Mouse (Mus musculus) hindbrain, embryonic 12.5 days (tissue): ENCODE measurements at regions not wholly inside any gene's neighbourhood (a gene's known extent, or its start where the extent isn't known, plus 50 kb on each side); places are given as distances from the start of the nearest gene placed in this dataset. TPM values are rescaled to one million over a fixed set of nuclear protein-coding genes. Genes with fewer than 3 reads are reported as not detected.

ENCODE experiments used
- ATAC-seq: fragments of 200-750 bp; cut with Nextera tagmentation; 2 replicates; pipeline ENCODE4 v1.8.0; 2017; ENCODE audit warnings: moderate TSS enrichment; ENCODE audit not compliant: low FRiP score
- H3K27ac ChIP-seq: fragments of 300-500 bp; sonication (generic); 2 replicates; pipeline ENCODE4 v1.5.1; 2016; ENCODE audit warnings: mild to moderate bottlenecking
- H3K27me3 ChIP-seq: fragments of 300-500 bp; sonication (generic); 2 replicates; pipeline ENCODE4 v1.6.1; 2016; ENCODE audit warnings: mild to moderate bottlenecking
- H3K36me3 ChIP-seq: fragments of 300-500 bp; sonication (generic); 2 replicates; pipeline ENCODE4 v1.6.1; 2016; ENCODE audit warnings: mild to moderate bottlenecking
- H3K4me1 ChIP-seq: fragments of 300-500 bp; sonication (generic); 2 replicates; pipeline ENCODE4 v1.6.1; 2016
- H3K4me2 ChIP-seq: fragments of 300-500 bp; sonication (generic); replicated peaks from 2 replicates; pipeline ENCODE4 v1.6.1; 2016; ENCODE audit warnings: mild to moderate bottlenecking
- H3K4me3 ChIP-seq: fragments of 300-500 bp; sonication (generic); 2 replicates; pipeline ENCODE4 v1.5.1; 2016; ENCODE audit warnings: mild to moderate bottlenecking
- H3K9ac ChIP-seq: fragments of 300-500 bp; sonication (generic); 2 replicates; pipeline ENCODE4 v1.6.1; 2016; ENCODE audit warnings: mild to moderate bottlenecking, moderate library complexity
- H3K9me3 ChIP-seq: fragments of 300-500 bp; sonication (generic); replicated peaks from 2 replicates; pipeline ENCODE4 v1.6.1; 2016; ENCODE audit warnings: mild to moderate bottlenecking
- WGBS: fragments of 180-500 bp; shearing (Covaris S2); methylation state at CpG from one replicate; pipeline ENCODE4 v1.1.7; 2016; 5-methylcytosine and 5-hydroxymethylcytosine counted together
- microRNA-seq: library from miRNA; unstranded; fragments of <30 nt; microRNA quantifications from one replicate; pipeline ENCODE4, GENCODE M21; 2017

DNA sequence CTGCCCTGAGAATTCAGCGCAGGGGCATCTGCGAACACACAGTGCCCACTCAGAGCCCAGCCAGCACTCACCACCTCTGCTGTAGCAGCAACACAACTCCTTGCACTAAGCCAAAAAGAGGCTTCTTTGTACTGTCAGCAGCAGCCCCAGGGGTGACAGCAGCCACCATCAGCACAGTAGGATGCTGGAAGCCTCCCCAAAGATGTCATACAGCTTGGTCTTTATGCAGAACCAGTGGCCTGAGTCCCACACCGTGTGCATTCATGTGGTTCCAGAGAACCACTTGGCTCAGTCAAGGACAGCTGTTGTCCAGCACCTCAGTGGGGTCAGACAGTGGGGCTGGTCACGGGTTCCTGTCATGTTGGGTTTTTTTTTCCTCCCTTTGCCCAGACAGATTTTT is 98.6 kb upstream of the Mc3r start:
- H3K9ac ChIP-seq = no peak overlapping the region
- no peak overlapping the region for H3K4me2 ChIP-seq
- H3K4me1 ChIP-seq = no peaks in the 10 kb centered on the region
- no peak overlapping the region for H3K27ac ChIP-seq
- H3K27me3 ChIP-seq = no peaks in the 10 kb centered on the region
- H3K36me3 ChIP-seq = no peaks in the 10 kb centered on the region
- H3K4me3 ChIP-seq = no peak overlapping the region
- ATAC-seq = no peak
- 62% methylated on average over 4 of the region's 4 CpGs for WGBS
- H3K9me3 ChIP-seq = 0 out of 2 replicates have a peak, but pooled peaks cover 2% of the 10 kb centered on the region

DNA sequence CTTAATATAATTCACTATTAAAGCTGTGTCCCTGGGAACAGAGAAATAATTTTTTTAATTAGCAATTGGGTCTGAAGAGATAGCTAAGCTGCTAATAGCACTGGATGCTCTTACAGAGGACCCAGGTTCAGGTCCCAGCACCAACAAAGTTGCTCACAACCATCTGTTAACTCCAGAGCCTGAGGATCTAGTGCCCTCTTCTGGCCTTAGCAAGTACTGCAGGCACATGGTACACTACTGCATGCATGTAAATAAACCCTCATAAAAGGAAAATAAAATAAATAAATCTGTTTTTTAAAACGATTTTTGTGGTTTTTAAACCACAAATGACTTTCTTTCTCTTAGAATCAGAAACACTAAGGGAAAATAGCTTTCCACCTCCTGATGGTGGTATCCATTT is 97.4 kb upstream of the Mc3r start:
- Histone ChIP-seq H3K4me1 (no peaks in the 10 kb centered on the region), H3K27ac (no peak overlapping the region), H3K36me3 (no peaks in the 10 kb centered on the region), H3K4me2 (no peak overlapping the region), H3K4me3 (no peak overlapping the region), H3K27me3 (no peaks in the 10 kb centered on the region), H3K9ac (no peak overlapping the region), H3K9me3 (0 out of 2 replicates have a peak, but pooled peaks cover 2% of the 10 kb centered on the region)
- 79% methylated on average over 1 of the region's 1 CpGs for WGBS
- ATAC-seq = no peak

DNA sequence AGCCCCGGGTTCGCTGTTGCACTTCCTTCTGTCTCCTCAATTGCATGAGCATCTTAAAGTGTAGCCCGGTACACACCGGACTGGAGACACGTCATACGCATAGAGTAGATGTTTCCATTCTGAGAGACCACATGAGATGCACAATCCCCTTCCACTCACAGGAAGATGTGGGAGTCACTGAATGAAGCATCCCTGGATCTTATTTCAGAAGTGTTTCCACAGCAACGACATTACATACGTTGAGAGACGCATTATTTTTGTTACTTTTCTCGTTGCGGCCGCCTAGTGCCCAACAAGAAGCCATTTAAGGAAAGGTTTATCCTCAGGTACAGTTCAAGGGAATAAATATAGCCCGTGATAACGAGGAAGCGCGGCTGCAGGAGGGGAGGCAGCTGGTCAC is 88.4 kb upstream of the Mc3r start:
- 91% methylated on average over 16 of the region's 16 CpGs for WGBS
- no peak overlapping the region for H3K4me2 ChIP-seq
- H3K27ac ChIP-seq = no peak overlapping the region
- no peak for ATAC-seq
- H3K9me3 ChIP-seq = no peaks in the 10 kb centered on the region
- H3K36me3 ChIP-seq = no peaks in the 10 kb centered on the region
- H3K27me3 ChIP-seq = no peaks in the 10 kb centered on the region
- no peaks in the 10 kb centered on the region for H3K4me1 ChIP-seq
- no peak overlapping the region for H3K4me3 ChIP-seq
- H3K9ac ChIP-seq = no peak overlapping the region

DNA sequence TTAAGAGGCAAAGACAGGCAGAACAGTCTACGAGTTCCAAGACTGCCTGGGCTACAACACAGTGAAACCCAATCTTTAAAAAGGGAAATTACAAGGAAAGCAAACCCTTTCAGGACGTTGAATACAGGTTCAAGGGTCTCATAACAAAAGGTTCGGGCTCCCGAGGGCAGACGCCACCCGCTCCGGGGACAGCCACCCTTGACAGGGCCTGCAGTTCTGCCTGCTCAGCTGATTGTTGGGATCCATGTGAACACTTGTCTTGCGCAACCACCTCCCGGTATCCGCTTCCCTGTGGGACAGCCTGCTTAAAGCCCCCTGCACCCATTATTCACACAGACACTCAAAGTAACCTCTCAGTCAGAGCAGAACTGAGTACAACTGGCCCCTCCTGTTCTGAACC is 70.9 kb upstream of the Mc3r start:
- no peaks in the 10 kb centered on the region for H3K9me3 ChIP-seq
- no peaks in the 10 kb centered on the region for H3K27me3 ChIP-seq
- no peaks in the 10 kb centered on the region for H3K4me1 ChIP-seq
- no peak overlapping the region for H3K4me2 ChIP-seq
- H3K27ac ChIP-seq = no peak overlapping the region
- no peak overlapping the region for H3K4me3 ChIP-seq
- no peak for ATAC-seq
- no peaks in the 10 kb centered on the region for H3K36me3 ChIP-seq
- no peak overlapping the region for H3K9ac ChIP-seq
- WGBS = 85% methylated on average over 10 of the region's 10 CpGs

DNA sequence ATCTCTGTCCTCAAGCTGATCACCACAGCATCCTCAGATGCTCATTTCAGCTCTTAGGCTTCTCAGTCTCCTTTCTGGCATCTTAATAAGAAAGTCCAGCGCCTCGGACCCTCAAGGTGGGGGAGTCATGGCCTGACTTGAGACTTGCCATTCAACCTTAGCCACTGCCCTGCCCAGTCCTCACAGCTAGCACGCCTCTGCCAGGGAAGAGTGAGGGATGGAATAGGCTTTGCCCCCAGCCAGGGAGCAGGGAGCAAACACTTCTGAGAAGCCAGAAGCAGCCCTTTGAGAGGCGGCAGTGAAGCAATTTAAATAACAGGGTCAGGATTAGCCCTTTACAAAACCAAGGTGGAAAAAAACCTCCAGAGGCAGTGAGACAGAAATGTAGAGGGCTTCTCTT is 69.0 kb upstream of the Mc3r start:
- Histone ChIP-seq H3K27ac (no peak overlapping the region), H3K9me3 (no peaks in the 10 kb centered on the region), H3K4me1 (no peaks in the 10 kb centered on the region), H3K9ac (no peak overlapping the region), H3K27me3 (no peaks in the 10 kb centered on the region), H3K4me3 (no peak overlapping the region), H3K4me2 (no peak overlapping the region), H3K36me3 (no peaks in the 10 kb centered on the region)
- 63% methylated on average over 4 of the region's 4 CpGs for WGBS
- ATAC-seq = no peak

DNA sequence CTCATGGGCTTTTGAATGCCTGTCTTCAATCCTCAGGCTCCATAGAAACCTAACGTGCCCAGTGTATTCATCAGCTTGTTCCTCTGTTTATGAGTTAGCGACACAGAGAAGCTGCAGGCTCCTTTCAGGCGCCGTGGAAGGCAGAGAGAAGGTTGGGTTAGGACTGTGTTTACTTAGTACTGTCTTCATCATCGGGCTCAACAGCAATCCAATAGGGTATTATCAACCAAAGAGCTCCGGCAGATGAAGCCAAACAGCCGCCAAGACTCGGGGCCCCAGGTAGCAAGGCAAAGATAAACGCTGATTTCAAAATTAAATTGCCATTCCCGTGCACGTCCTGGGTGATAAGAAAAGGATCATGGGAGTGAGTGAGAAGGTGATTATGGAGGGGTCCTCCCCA is 50.5 kb upstream of the Mc3r start:
- no peaks in the 10 kb centered on the region for H3K36me3 ChIP-seq
- H3K4me3 ChIP-seq = no peak overlapping the region
- no peak for ATAC-seq
- 83% methylated on average over 11 of the region's 11 CpGs for WGBS
- H3K9ac ChIP-seq = no peak overlapping the region
- no peak overlapping the region for H3K4me2 ChIP-seq
- no peaks in the 10 kb centered on the region for H3K27me3 ChIP-seq
- H3K9me3 ChIP-seq = no peaks in the 10 kb centered on the region
- H3K4me1 ChIP-seq = no peaks in the 10 kb centered on the region
- H3K27ac ChIP-seq = no peak overlapping the region

Small RNAs in the stretch of these regions (microRNA-seq; reads per million reads assigned to microRNA genes)
- gene Gm44301 = not detected
